Mouse (Mus musculus) CH12.LX (cell line): ENCODE data around the gene Lrrc1. TPM values are rescaled to one million over a fixed set of nuclear protein-coding genes. Genes with fewer than 3 reads are reported as not detected.

ENCODE experiments used
- DNase-seq: peaks from one replicate; pipeline ENCODE4 v3.0.0-alpha.2; 2013; ENCODE audit errors: extremely low read depth
- H3K27ac ChIP-seq: 2 replicates; pipeline ENCODE4 v1.5.1; 2012; ENCODE audit warnings: low read depth, mild to moderate bottlenecking, control low read depth, moderate library complexity; ENCODE audit not compliant: insufficient read depth
- H3K27me3 ChIP-seq: replicated peaks from 2 replicates; pipeline ENCODE3; 2012; ENCODE audit warnings: inconsistent platforms
- H3K36me3 ChIP-seq, 2 experiments: replicated peaks in 1 of 2; 2 replicates each; pipeline versions ENCODE3 to v1.6.1; 2012; ENCODE audit warnings: inconsistent platforms in 1 of 2, low read length in 1 of 2, mild to moderate bottlenecking in 1 of 2, mixed read lengths in 1 of 2, moderate library complexity in 1 of 2; ENCODE audit not compliant: control insufficient read depth in 1 of 2, insufficient read depth in 1 of 2
- H3K4me1 ChIP-seq, 2 experiments: 2 replicates each; pipeline ENCODE4 v1.6.1; 2012; ENCODE audit warnings: inconsistent platforms in 1 of 2, moderate library complexity in 1 of 2; ENCODE audit not compliant: insufficient read depth in 2 of 2, control insufficient read depth in 1 of 2
- H3K4me2 ChIP-seq: 2 replicates; pipeline ENCODE4 v1.6.1; 2012; ENCODE audit warnings: low read depth, mild to moderate bottlenecking, control low read depth; ENCODE audit not compliant: poor library complexity, insufficient read depth, severe bottlenecking
- H3K4me3 ChIP-seq, 3 experiments: fragments of 150-350 bp in 1 of 3; sonication (generic) in 1 of 3; replicated peaks in 1 of 3; 2 replicates each; pipeline versions ENCODE3 to v1.5.1; 2011 to 2012; ENCODE audit warnings: low read depth in 2 of 3, low read length in 2 of 3, mild to moderate bottlenecking in 2 of 3, moderate library complexity in 2 of 3, control low read depth in 1 of 3, improper control_type of control experiment in 1 of 3, inconsistent platforms in 1 of 3, mixed read lengths in 1 of 3; ENCODE audit not compliant: poor library complexity in 1 of 3
- H3K79me2 ChIP-seq: replicated peaks from 2 replicates; pipeline ENCODE4 v1.6.1; 2012; ENCODE audit warnings: mild to moderate bottlenecking, moderate library complexity; ENCODE audit not compliant: control insufficient read depth, poor library complexity, insufficient read depth, severe bottlenecking; ENCODE audit errors: extremely low read depth
- H3K9ac ChIP-seq: 2 replicates; pipeline ENCODE4 v1.6.1; 2012; ENCODE audit warnings: low read depth, mild to moderate bottlenecking, control low read depth, moderate library complexity; ENCODE audit not compliant: insufficient read depth
- H3K9me3 ChIP-seq: replicated peaks from 2 replicates; pipeline ENCODE3; 2012; ENCODE audit warnings: low read length, inconsistent platforms, mixed read lengths
- CHD1 ChIP-seq: IDR thresholded peaks from 2 replicates; pipeline ENCODE4 v1.6.1; 2012; ENCODE audit warnings: low read depth, low read length, improper control_type of control experiment, inconsistent platforms
- ETS1 ChIP-seq: conservative IDR thresholded peaks from 2 replicates; pipeline ENCODE4 v1.6.1; 2012; ENCODE audit warnings: low read depth, mild to moderate bottlenecking, inconsistent platforms, low read length, improper control_type of control experiment, moderate library complexity
- GABPA ChIP-seq: IDR thresholded peaks from 2 replicates; pipeline ENCODE4 v1.6.1; 2012; ENCODE audit warnings: low read depth, low read length, improper control_type of control experiment, inconsistent platforms; ENCODE audit not compliant: insufficient replicate concordance
- IRF4 ChIP-seq: IDR thresholded peaks from 2 replicates; pipeline ENCODE4 v1.6.1; 2014; ENCODE audit warnings: low read depth, mild to moderate bottlenecking, inconsistent platforms, low read length, improper control_type of control experiment
- JUN ChIP-seq: IDR thresholded peaks from 2 replicates; pipeline ENCODE4 v1.6.1; 2011; ENCODE audit warnings: low read depth, mild to moderate bottlenecking, low read length, improper control_type of control experiment, moderate library complexity; ENCODE audit not compliant: insufficient read depth
- JUND ChIP-seq: conservative IDR thresholded peaks from 2 replicates; pipeline ENCODE4 v1.6.1; 2011; ENCODE audit warnings: low read depth, low read length, improper control_type of control experiment
- KAT2A ChIP-seq: IDR thresholded peaks from 2 replicates; pipeline ENCODE4 v1.6.1; 2012; ENCODE audit warnings: low read length, improper control_type of control experiment, inconsistent platforms; ENCODE audit not compliant: insufficient replicate concordance
- MAX ChIP-seq: IDR thresholded peaks from 2 replicates; pipeline ENCODE4 v1.6.1; 2011; ENCODE audit warnings: low read length, improper control_type of control experiment
- MXI1 ChIP-seq: IDR thresholded peaks from 2 replicates; pipeline ENCODE4 v1.6.1; 2011; ENCODE audit warnings: mild to moderate bottlenecking, low read depth, low read length, improper control_type of control experiment
- NELFE ChIP-seq: IDR thresholded peaks from 2 replicates; pipeline ENCODE4 v1.6.1; 2011; ENCODE audit warnings: low read depth, low read length, improper control_type of control experiment
- NRF1 ChIP-seq: IDR thresholded peaks from 2 replicates; pipeline ENCODE4 v1.6.1; 2014; ENCODE audit warnings: low read depth, mild to moderate bottlenecking, inconsistent platforms, low read length, improper control_type of control experiment, moderate library complexity
- POLR2AphosphoS2 ChIP-seq: IDR thresholded peaks from 2 replicates; pipeline ENCODE4 v1.6.1; 2011; ENCODE audit warnings: low read depth, low read length, improper control_type of control experiment
- RAD21 ChIP-seq: IDR thresholded peaks from 2 replicates; pipeline ENCODE4 v1.6.1; 2011; ENCODE audit warnings: low read depth, mild to moderate bottlenecking, low read length, improper control_type of control experiment, moderate library complexity
- RCOR1 ChIP-seq: conservative IDR thresholded peaks from 2 replicates; pipeline ENCODE4 v1.6.1; 2012; ENCODE audit warnings: low read depth, mild to moderate bottlenecking, inconsistent platforms, low read length, improper control_type of control experiment
- SMC3 ChIP-seq: IDR thresholded peaks from 2 replicates; pipeline ENCODE4 v1.6.1; 2011; ENCODE audit warnings: low read depth, low read length, improper control_type of control experiment
- TBP ChIP-seq: conservative IDR thresholded peaks from 2 replicates; pipeline ENCODE4 v1.6.1; 2011; ENCODE audit warnings: low read depth, low read length, improper control_type of control experiment
- UBTF ChIP-seq: IDR thresholded peaks from 2 replicates; pipeline ENCODE4 v1.6.1; 2012; ENCODE audit warnings: low read depth, mild to moderate bottlenecking, inconsistent platforms, low read length, improper control_type of control experiment, moderate library complexity
- ZC3H11A ChIP-seq: IDR thresholded peaks from 2 replicates; pipeline ENCODE4 v1.6.1; 2012; ENCODE audit warnings: low read depth, mild to moderate bottlenecking, inconsistent platforms, low read length, improper control_type of control experiment
- dilution Hi-C: fragments of 300-500 bp; cut with MboI; formaldehyde crosslinking; loops from 2 replicates; pipeline ENCODE4 v1.14.3; 2020; ENCODE audit warnings: low sequenced_read_pairs; ENCODE audit not compliant: extremely low pct_unique_long_range_greater_than_20kb, extremely low pct_ligation_motif_present
- in situ Hi-C: fragments of 300-500 bp; cut with MboI; formaldehyde crosslinking; loops from 3 replicates; pipeline ENCODE4 v1.14.3; 2019; ENCODE audit warnings: low sequenced_read_pairs, low pct_ligation_motif_present, low pct_unique_long_range_greater_than_20kb, mixed read lengths
- polyA plus RNA-seq: library from polyadenylated mRNA; unstranded; fragments of >175 nt; gene quantifications from 2 replicates; pipeline ENCODE4 v1.2.1, GENCODE M21; 2012; ENCODE audit warnings: low read depth; ENCODE audit not compliant: insufficient read length
- total RNA-seq, 2 experiments: library from RNA; depleted of rRNA; stranded (reverse); fragments of 300-350 nt in 1 of 2; fragments of >200 nt in 1 of 2; gene quantifications; 2 replicates each; pipeline ENCODE4 v1.2.3; 2012 to 2014

The Lrrc1 gene
- total and polyA plus RNA-seq, 3 experiments = 15.4 to 15.8 (median 15.8) TPM

GRCm38 (mm10) chr9:77463861-77464260 lies 80.8 kb downstream of the Lrrc1 start:
- in situ Hi-C loops = no loop called here
- DNase-seq = no peak
- H3K4me3 ChIP-seq = no peak overlapping the region
- no peaks in the 10 kb centered on the region for H3K9me3 ChIP-seq
- no peak overlapping the region for H3K9ac ChIP-seq
- H3K27ac ChIP-seq = no peak overlapping the region
- peaks cover 19 to 49% of the 10 kb centered on the region in 2 experiments for H3K36me3 ChIP-seq
- H3K79me2 ChIP-seq = no peaks in the 10 kb centered on the region
- dilution Hi-C loops = no loop called here
- TF ChIP-seq ZC3H11A (no peak), GABPA (no peak), KAT2A (no peak), RAD21 (no peak)
- H3K4me2 ChIP-seq = no peak overlapping the region
- peaks cover 0 to 12% of the 10 kb centered on the region in 2 experiments; a peak in 2 of 4 replicates for H3K4me1 ChIP-seq
- no peaks in the 10 kb centered on the region for H3K27me3 ChIP-seq

- dilution Hi-C loops = no loop called here
- no peaks in the 10 kb centered on the region for H3K9me3 ChIP-seq
- H3K27me3 ChIP-seq = no peaks in the 10 kb centered on the region
- in situ Hi-C loops = no loop called here
- H3K27ac ChIP-seq = no peak overlapping the region
- no peak overlapping the region for H3K4me3 ChIP-seq
- TF ChIP-seq UBTF = no peak
- no peak for TF ChIP-seq ZC3H11A
- TF ChIP-seq TBP = no peak
- TF ChIP-seq POLR2AphosphoS2 = no peak
- no peak for TF ChIP-seq NRF1
- TF ChIP-seq NELFE = no peak
- TF ChIP-seq SMC3 = no peak
- TF ChIP-seq RAD21 = no peak
- TF ChIP-seq RCOR1 = no peak
- TF ChIP-seq MXI1 = no peak
- TF ChIP-seq JUND = no peak
- no peak for TF ChIP-seq KAT2A
- TF ChIP-seq JUN = no peak
- no peak for TF ChIP-seq IRF4
- TF ChIP-seq CHD1 = no peak
- TF ChIP-seq ETS1 = no peak
- no peak for TF ChIP-seq MAX
- TF ChIP-seq, all 38 proteins: peak for 0
- H3K9ac ChIP-seq = no peak overlapping the region
- DNase-seq = no peak
- H3K79me2 ChIP-seq = no peaks in the 10 kb centered on the region
- H3K36me3 ChIP-seq = peaks cover 15 to 48% of the 10 kb centered on the region in 2 experiments
- no peak overlapping the region for H3K4me2 ChIP-seq
- H3K4me1 ChIP-seq = peaks cover 0 to 12% of the 10 kb centered on the region in 2 experiments; a peak in 2 of 4 replicates
Observed at GRCm38 (mm10) chr9:77463195-77463594, 81.5 kb downstream of the Lrrc1 start.
